15 mouse cellular contexts compared by ENCODE assay signal in genomic region chr7:93835697-93836096, GRCm38 (mm10).
"Had no signal": no experiment of that assay in that cellular context is flagged by ENCODE, and none has a peak within 500 bp of the region (broad histone marks: within the 10 kb centered on the region; RNA-seq: fewer than 3 reads in every experiment).

No protein-coding gene starts in this region.

- ATAC-seq: midbrain, embryonic 13.5 days; midbrain, embryonic 15.5 days had no signal

- H3K36me3 ChIP-seq: midbrain, embryonic 13.5 days; midbrain, embryonic 15.5 days; neural tube, embryonic 12.5 days; stomach, embryonic 15.5 days had no signal

- H3K27me3 ChIP-seq: megakaryocyte, embryonic 14.5 days; midbrain, embryonic 13.5 days; midbrain, embryonic 15.5 days; neural tube, embryonic 12.5 days; stomach, embryonic 15.5 days had no signal

- H3K9ac ChIP-seq: lung, embryonic 14.5 days; midbrain, embryonic 13.5 days; midbrain, embryonic 15.5 days; neural tube, embryonic 12.5 days; stomach, embryonic 15.5 days had no signal

- H3K4me1 ChIP-seq: megakaryocyte, embryonic 14.5 days; midbrain, embryonic 13.5 days; midbrain, embryonic 15.5 days; neural tube, embryonic 12.5 days; stomach, embryonic 15.5 days had no signal

- H3K4me2 ChIP-seq: lung, embryonic 14.5 days; midbrain, embryonic 11.5 days; midbrain, embryonic 13.5 days; midbrain, embryonic 15.5 days; neural tube, embryonic 12.5 days; stomach, embryonic 15.5 days had no signal

- H3K9me3 ChIP-seq: megakaryocyte, embryonic 14.5 days; midbrain, embryonic 13.5 days; midbrain, embryonic 15.5 days; neural tube, embryonic 12.5 days; stomach, embryonic 15.5 days had no signal

- DNase-seq: lung, adult 18-20 months; lung, embryonic 14.5 days; lung, postnatal 10 days; lung, postnatal 4 days; right cerebral cortex, postnatal 14 days; thymus, adult 2 months; thymus, postnatal 25 days; thymus, postnatal 4 days had no signal

- H3K4me3 ChIP-seq: megakaryocyte, embryonic 14.5 days; midbrain, embryonic 13.5 days; midbrain, embryonic 15.5 days; neural tube, embryonic 12.5 days; stomach, embryonic 15.5 days had no signal

- H3K27ac ChIP-seq: midbrain, embryonic 13.5 days; midbrain, embryonic 15.5 days; neural tube, embryonic 12.5 days; stomach, embryonic 15.5 days; stomach, postnatal 0 days had no signal
